23 mouse cellular contexts compared by ENCODE assay signal in genomic region chr4:56914761-56915160, GRCm38 (mm10). TPM values are rescaled to one million over a fixed set of nuclear protein-coding genes. Genes with fewer than 3 reads are reported as not detected.
DNase-seq lines count a peak whose midpoint lies in the region; ATAC-seq and TF ChIP-seq lines count a peak whose summit lies in the region.
"Had no signal": no experiment of that assay in that cellular context is flagged by ENCODE, and none has a peak within 500 bp of the region (broad histone marks: within the 10 kb centered on the region; RNA-seq: fewer than 3 reads in every experiment).

No protein-coding gene starts in this region.

- peak overlapping the region; percentile 30; the same call in 1 of the 2 replicates for H3K27ac ChIP-seq in limb, embryonic 15.5 days
- no peak overlapping the region for H3K27ac ChIP-seq in limb, embryonic 10.5 days
- peak overlapping the region; percentile 100 for H3K27ac ChIP-seq in thymus, adult 2 months (ENCODE audit: control insufficient read depth, insufficient read depth, low read length)
- no peak overlapping the region for H3K27ac ChIP-seq in kidney, embryonic 15.5 days
- H3K27ac ChIP-seq: hindbrain, postnatal 0 days; left cerebral cortex, adult 2 months; macrophage; neural tube, embryonic 15.5 days had no signal

- peaks cover 46% of the 10 kb centered on the region for H3K36me3 ChIP-seq in limb, embryonic 15.5 days
- peaks cover 81% of the 10 kb centered on the region for H3K36me3 ChIP-seq in limb, embryonic 10.5 days
- H3K36me3 ChIP-seq in thymus, adult 2 months (ENCODE audit: control insufficient read depth, insufficient read depth, low read length), result peaks cover 9% of the 10 kb centered on the region
- peaks cover 2% of the 10 kb centered on the region for H3K36me3 ChIP-seq in splenic B cell, adult 2 months (ENCODE audit: control insufficient read depth, insufficient read depth, low read length, poor library complexity, severe bottlenecking)
- H3K36me3 ChIP-seq in kidney, embryonic 15.5 days, result peaks cover 76% of the 10 kb centered on the region

- H3K4me1 ChIP-seq in limb, embryonic 15.5 days, result no peaks in the 10 kb centered on the region; the same call in 1 of the 2 replicates
- peaks cover 7% of the 10 kb centered on the region for H3K4me1 ChIP-seq in limb, embryonic 10.5 days
- peaks cover 13% of the 10 kb centered on the region for H3K4me1 ChIP-seq in thymus, adult 2 months (replicated peaks; ENCODE audit: control insufficient read depth, insufficient read depth, low read length)
- H3K4me1 ChIP-seq in kidney, embryonic 15.5 days, result no peaks in the 10 kb centered on the region
- H3K4me1 ChIP-seq: neural tube, embryonic 15.5 days had no signal

- no peak overlapping the region for H3K4me2 ChIP-seq in limb, embryonic 15.5 days
- no peak overlapping the region for H3K4me2 ChIP-seq in kidney, embryonic 15.5 days
- H3K4me2 ChIP-seq: embryonic facial prominence, embryonic 15.5 days; heart, embryonic 11.5 days; lung, embryonic 14.5 days; midbrain, embryonic 11.5 days; neural tube, embryonic 15.5 days had no signal

- ATAC-seq in limb, embryonic 15.5 days (ENCODE audit: insufficient number of reproducible peaks, low FRiP score, low TSS enrichment, low read depth), result no peak
- ATAC-seq in granulocyte monocyte progenitor cell, adult 5-6 weeks (replicated peaks; ENCODE audit: poor library complexity, severe bottlenecking), result peak; percentile 17; the same call in 1 of the 2 replicates
- no peak for ATAC-seq in kidney, embryonic 15.5 days (replicated peaks; ENCODE audit: low FRiP score)
- ATAC-seq: CD4-positive, CD25-positive, alpha-beta regulatory T cell, adult 4 months; forebrain, embryonic 14.5 days; hindbrain, postnatal 0 days; intestine, postnatal 0 days; Patski had no signal

- no peaks in the 10 kb centered on the region for H3K27me3 ChIP-seq in limb, embryonic 15.5 days
- no peaks in the 10 kb centered on the region for H3K27me3 ChIP-seq in limb, embryonic 10.5 days (ENCODE audit: low read depth, poor library complexity, severe bottlenecking)
- no peaks in the 10 kb centered on the region for H3K27me3 ChIP-seq in thymus, adult 2 months (ENCODE audit: control insufficient read depth, insufficient read depth, low read length)
- H3K27me3 ChIP-seq in splenic B cell, adult 2 months (ENCODE audit: control insufficient read depth, insufficient read depth, low read length, poor library complexity, severe bottlenecking), result no peaks in the 10 kb centered on the region
- no peaks in the 10 kb centered on the region for H3K27me3 ChIP-seq in kidney, embryonic 15.5 days
- H3K27me3 ChIP-seq: embryonic facial prominence, embryonic 15.5 days; neural tube, embryonic 15.5 days; Patski had no signal

- DNase-seq in limb, embryonic 10.5 days (ENCODE audit: low spot score), result no peak
- DNase-seq in thymus, adult 2 months, result no peak
- no peak for DNase-seq in thymus, postnatal 10 days (ENCODE audit: low spot score in 2 of 2)
- DNase-seq in splenic B cell, adult 2 months (ENCODE audit: low read depth, low spot score), result peak; percentile 40
- DNase-seq in kidney, adult 18-20 months, result no peak
- DNase-seq: cerebellum, adult 11-12 months; cerebellum, postnatal 10 days; layer of hippocampus, adult 9-11 months; lung, embryonic 14.5 days had no signal

- TF ChIP-seq POLR2A in thymus, adult 2 months (IDR thresholded peaks at IDR 0.05; ENCODE audit: control insufficient read depth, extremely low read depth, insufficient read depth, low read length, poor library complexity), result no peak

- H3K9ac ChIP-seq in limb, embryonic 15.5 days, result no peak overlapping the region
- H3K9ac ChIP-seq in kidney, embryonic 15.5 days, result no peak overlapping the region
- H3K9ac ChIP-seq: embryonic facial prominence, embryonic 15.5 days; lung, embryonic 14.5 days; neural tube, embryonic 15.5 days had no signal

- WGBS in limb, embryonic 15.5 days, result 90% methylated on average over 1 of the region's 1 CpGs
- 91% methylated on average over 1 of the region's 1 CpGs for WGBS in limb, embryonic 10.5 days
- 96% methylated on average over 1 of the region's 1 CpGs for WGBS in thymus, adult 2 months
- WGBS in kidney, embryonic 15.5 days, result 75% methylated on average over 1 of the region's 1 CpGs

- no peaks in the 10 kb centered on the region for H3K9me3 ChIP-seq in limb, embryonic 15.5 days
- H3K9me3 ChIP-seq in limb, embryonic 10.5 days (replicated peaks), result no peaks in the 10 kb centered on the region
- H3K9me3 ChIP-seq in kidney, embryonic 15.5 days (replicated peaks), result no peaks in the 10 kb centered on the region
- H3K9me3 ChIP-seq: embryonic facial prominence, embryonic 15.5 days; neural tube, embryonic 15.5 days had no signal

- no peak for TF ChIP-seq CTCF in thymus, adult 2 months (IDR thresholded peaks at IDR 0.05; ENCODE audit: borderline replicate concordance, control insufficient read depth, extremely low read depth, insufficient read depth, low read length, poor library complexity)

- H3K4me3 ChIP-seq in limb, embryonic 15.5 days, result no peak overlapping the region
- no peak overlapping the region for H3K4me3 ChIP-seq in limb, embryonic 10.5 days
- H3K4me3 ChIP-seq in thymus, adult 2 months (ENCODE audit: control insufficient read depth, insufficient read depth, low read length), result no peak overlapping the region
- no peak overlapping the region for H3K4me3 ChIP-seq in kidney, embryonic 15.5 days (replicated peaks)
- H3K4me3 ChIP-seq: embryonic facial prominence, embryonic 15.5 days; left cerebral cortex, adult 2 months; neural tube, embryonic 15.5 days had no signal

RNA-seq across cellular contexts. Expression of gene Tmem245, which starts 32.5 kb away (rescaled TPM):
- 10.9 TPM in 2 replicates for polyA plus RNA-seq in limb, embryonic 15.5 days (2015; fragmentation: Nextera tagmentation; extraction: Ambion mirVana)
- polyA plus RNA-seq in limb, embryonic 10.5 days (2016; fragmentation: Nextera tagmentation; extraction: Ambion mirVana), result 13.6 and 14.7 TPM in 2 replicates
- 25.9 and 27.2 TPM in 2 replicates for polyA plus RNA-seq in thymus, adult 2 months (2012; rRNA removed)
- total RNA-seq in granulocyte monocyte progenitor cell, adult 5-6 weeks (2014; fragmentation: Nextera tagmentation), result 16.3 and 18.2 TPM in 2 replicates
- total RNA-seq in granulocyte monocyte progenitor cell, adult 5-6 weeks (2017), result 9.9 and 10.1 TPM in 2 replicates
- polyA plus RNA-seq in kidney, embryonic 15.5 days (2015; fragmentation: Nextera tagmentation; extraction: Ambion mirVana), result 10.5 and 11.8 TPM in 2 replicates

RNA-seq across cellular contexts. Expression of gene Ctnnal1, which starts 49.8 kb away (rescaled TPM):
- 24.9 and 26.7 TPM in 2 replicates for polyA plus RNA-seq in limb, embryonic 15.5 days (2015; fragmentation: Nextera tagmentation; extraction: Ambion mirVana)
- 29.6 and 33.2 TPM in 2 replicates for polyA plus RNA-seq in limb, embryonic 10.5 days (2016; fragmentation: Nextera tagmentation; extraction: Ambion mirVana)
- 3.6 and 5.0 TPM in 2 replicates for polyA plus RNA-seq in thymus, adult 2 months (2012; rRNA removed)
- total RNA-seq in granulocyte monocyte progenitor cell, adult 5-6 weeks (2014; fragmentation: Nextera tagmentation), result 5.9 and 6.1 TPM in 2 replicates
- 2.0 TPM in 2 replicates for total RNA-seq in granulocyte monocyte progenitor cell, adult 5-6 weeks (2017)
- 39.5 and 41.9 TPM in 2 replicates for polyA plus RNA-seq in kidney, embryonic 15.5 days (2015; fragmentation: Nextera tagmentation; extraction: Ambion mirVana)

Comparison
In these comparisons a context has a peak if more than half of its experiments do, and no peak if none do; other contexts are left out.
1. H3K27ac ChIP-seq: peak in limb, embryonic 15.5 days (single experiment) and thymus, adult 2 months (single experiment); none in limb, embryonic 10.5 days (single experiment) and kidney, embryonic 15.5 days (single experiment).